Mouse (Mus musculus) kidney, adult 11 months (tissue): ENCODE measurements around the gene Cd160.

Experiments
- DNase-seq: peaks from one replicate; pipeline ENCODE4 v3.0.0; 2022

Cd160 gene

GRCm38 (mm10) chr3:96757691-96758090, 71.5 kb downstream of the Cd160 start:
- no peak for DNase-seq

- no peak for DNase-seq
Measured at GRCm38 (mm10) chr3:96755935-96756334, 73.2 kb downstream of the Cd160 start.
